Mouse (Mus musculus) cerebellum, postnatal 14 days (tissue): ENCODE results near the gene Usp9y.

Experiments
- DNase-seq, 2 experiments: peaks; one replicate each; pipeline ENCODE4 v3.0.0; 2021; ENCODE audit warnings: mixed read lengths in 2 of 2

Gene Usp9y

GRCm38 (mm10) chrY:1459682-1460081, at the start of gene Usp9y:
Gene Usp9y, minus strand, starts transcription at chrY:1459782.
- no peak for DNase-seq

- no peak for DNase-seq
These were observed 165.9 kb downstream of the Usp9y start for GRCm38 (mm10) chrY:1293708-1294107.

GRCm38 (mm10) chrY:1286171-1286795, 173.3 kb downstream of the Usp9y start, which contains the start of gene Ddx3y:
Gene Ddx3y, minus strand, starts transcription at chrY:1286629.
- DNase-seq = peak in 1 of 2 experiments; percentile 75

- DNase-seq = peak in 1 of 2 experiments; percentile 20
These were observed 173.8 kb downstream of the Usp9y start for GRCm38 (mm10) chrY:1285735-1286134.
